Mouse (Mus musculus) CH12.LX (cell line): Measurements from ENCODE around the gene Zscan25.

Source experiments
- BHLHE40 ChIP-seq: IDR thresholded peaks from 2 replicates; pipeline ENCODE4 v1.6.1; 2011; ENCODE audit warnings: mild to moderate bottlenecking, low read depth, low read length, improper control_type of control experiment
- CTCF ChIP-seq, 2 experiments: IDR thresholded peaks in 1 of 2; conservative IDR thresholded peaks in 1 of 2; 2 replicates each; pipeline ENCODE4 v1.5.1; 2011 to 2012; ENCODE audit warnings: low read depth in 2 of 2, low read length in 2 of 2, improper control_type of control experiment in 1 of 2, inconsistent platforms in 1 of 2, mild to moderate bottlenecking in 1 of 2, moderate library complexity in 1 of 2
- ELF1 ChIP-seq: IDR thresholded peaks from 2 replicates; pipeline ENCODE4 v1.6.1; 2014; ENCODE audit warnings: low read depth, mild to moderate bottlenecking, inconsistent platforms, low read length, improper control_type of control experiment
- EP300 ChIP-seq: IDR thresholded peaks from 2 replicates; pipeline ENCODE4 v1.6.1; 2011; ENCODE audit warnings: low read length, improper control_type of control experiment
- ETS1 ChIP-seq: conservative IDR thresholded peaks from 2 replicates; pipeline ENCODE4 v1.6.1; 2012; ENCODE audit warnings: low read depth, mild to moderate bottlenecking, inconsistent platforms, low read length, improper control_type of control experiment, moderate library complexity
- MAX ChIP-seq: IDR thresholded peaks from 2 replicates; pipeline ENCODE4 v1.6.1; 2011; ENCODE audit warnings: low read length, improper control_type of control experiment
- MYC ChIP-seq: IDR thresholded peaks from 2 replicates; pipeline ENCODE4 v1.6.1; 2011; ENCODE audit warnings: low read depth, mild to moderate bottlenecking, improper control_type of control experiment, low read length
- POLR2A ChIP-seq: IDR thresholded peaks from 2 replicates; pipeline ENCODE4 v1.6.1; 2011; ENCODE audit warnings: low read depth, mild to moderate bottlenecking, improper control_type of control experiment, low read length
- RAD21 ChIP-seq: IDR thresholded peaks from 2 replicates; pipeline ENCODE4 v1.6.1; 2011; ENCODE audit warnings: low read depth, mild to moderate bottlenecking, low read length, improper control_type of control experiment, moderate library complexity
- TCF12 ChIP-seq: IDR thresholded peaks from 2 replicates; pipeline ENCODE4 v1.6.1; 2014; ENCODE audit warnings: low read depth, mild to moderate bottlenecking, inconsistent platforms, low read length, improper control_type of control experiment
- USF1 ChIP-seq: IDR thresholded peaks from 2 replicates; pipeline ENCODE4 v1.6.1; 2014; ENCODE audit warnings: low read depth, mild to moderate bottlenecking, inconsistent platforms, low read length, improper control_type of control experiment
- USF2 ChIP-seq: conservative IDR thresholded peaks from 2 replicates; pipeline ENCODE4 v1.6.1; 2011; ENCODE audit warnings: low read depth, low read length, improper control_type of control experiment
- ZKSCAN1 ChIP-seq: IDR thresholded peaks from 2 replicates; pipeline ENCODE4 v1.6.1; 2012; ENCODE audit warnings: low read depth, inconsistent platforms, low read length, improper control_type of control experiment, borderline replicate concordance
- ZNF384 ChIP-seq: IDR thresholded peaks from 2 replicates; pipeline ENCODE4 v1.6.1; 2012; ENCODE audit warnings: low read depth, low read length, improper control_type of control experiment, inconsistent platforms

- TF ChIP-seq CTCF (conservative IDR thresholded peaks at IDR 0.05 in 1 of 2, IDR thresholded peaks at IDR 0.05 in 1 of 2; ENCODE audit: low read depth in 2 of 2, low read length in 2 of 2) (no peak), USF1 (no peak), POLR2A (no peak), EP300 (no peak), USF2 (no peak), ETS1 (no peak), MYC (no peak), ZKSCAN1 (no peak), BHLHE40 (no peak), MAX (no peak), TCF12 (no peak), ELF1 (no peak), RAD21 (no peak), ZNF384 (no peak)
Observed at GRCm38 (mm10) chr5:145292398-145292797, 12.1 kb downstream of the Zscan25 start.
